Mouse (Mus musculus) yolk sac, embryonic 10.5 days (tissue): ENCODE results near the gene R3hdm1.
"Not testable (repeated sequence)": the region's sequence is repeated elsewhere in the genome, so short reads cannot be mapped to it uniquely, and the experiment has no call there.

Experiments
- DNase-seq: peaks from one replicate; pipeline ENCODE4 v3.0.0-alpha.2; 2017; ENCODE audit warnings: low spot score

Gene R3hdm1

GRCm38 (mm10) chr1:128136222-128136621 lies 33.1 kb downstream of the R3hdm1 start:
- DNase-seq: not testable (repeated sequence)

- no peak for DNase-seq
These were observed 37.9 kb downstream of the R3hdm1 start for GRCm38 (mm10) chr1:128141039-128141438.

- DNase-seq: no peak
These were observed 38.6 kb downstream of the R3hdm1 start for GRCm38 (mm10) chr1:128141737-128142136.

- no peak for DNase-seq
These were observed 63.9 kb downstream of the R3hdm1 start for GRCm38 (mm10) chr1:128166956-128167355.

- no peak for DNase-seq
These were observed 67.0 kb downstream of the R3hdm1 start for GRCm38 (mm10) chr1:128170104-128170503.

GRCm38 (mm10) chr1:128191426-128191825 lies 88.3 kb downstream of the R3hdm1 start:
- DNase-seq: no peak

GRCm38 (mm10) chr1:128192369-128192768 lies 89.3 kb downstream of the R3hdm1 start:
- no peak for DNase-seq

- no peak for DNase-seq
These were observed 90.9 kb downstream of the R3hdm1 start for GRCm38 (mm10) chr1:128194011-128194410.

- no peak for DNase-seq
These were observed 94.3 kb downstream of the R3hdm1 start for GRCm38 (mm10) chr1:128197353-128197752.

- DNase-seq: no peak
These were observed 110.2 kb downstream of the R3hdm1 start for GRCm38 (mm10) chr1:128213261-128213660.

GRCm38 (mm10) chr1:128221886-128222285 lies 118.8 kb downstream of the R3hdm1 start:
- no peak for DNase-seq

GRCm38 (mm10) chr1:128223304-128223703 lies 120.2 kb downstream of the R3hdm1 start:
- DNase-seq: no peak

- no peak for DNase-seq
These were observed 132.1 kb downstream of the R3hdm1 start for GRCm38 (mm10) chr1:128235181-128235580.

GRCm38 (mm10) chr1:128243627-128243995 lies 140.5 kb downstream of the R3hdm1 start, which contains the start of gene Ubxn4:
Ubxn4 (plus strand) TSS chr1:128243964.
- no peak for DNase-seq

- DNase-seq: peak; percentile 99
These were observed 141.1 kb downstream of the R3hdm1 start for GRCm38 (mm10) chr1:128243996-128244726.

- DNase-seq: peak; percentile 69
These were observed 141.7 kb downstream of the R3hdm1 start for GRCm38 (mm10) chr1:128244727-128245355.

GRCm38 (mm10) chr1:128267061-128267460 lies 164.0 kb downstream of the R3hdm1 start:
- not testable (repeated sequence) for DNase-seq

- no peak for DNase-seq
These were observed 167.6 kb downstream of the R3hdm1 start for GRCm38 (mm10) chr1:128270731-128271130.

- no peak for DNase-seq
These were observed 172.8 kb downstream of the R3hdm1 start for GRCm38 (mm10) chr1:128275908-128276307.

- no peak for DNase-seq
These were observed 175.5 kb downstream of the R3hdm1 start for GRCm38 (mm10) chr1:128278563-128278962.

GRCm38 (mm10) chr1:128281753-128282152 lies 178.7 kb downstream of the R3hdm1 start:
- no peak for DNase-seq

GRCm38 (mm10) chr1:128282924-128283323 lies 179.8 kb downstream of the R3hdm1 start:
- DNase-seq: no peak

GRCm38 (mm10) chr1:128284157-128284690 lies 181.1 kb downstream of the R3hdm1 start:
- no peak for DNase-seq
